Mouse (Mus musculus) frontal cortex, postnatal 25 days (tissue): ENCODE data around the gene Trmt44.
"Not testable (repeated sequence)": the region's sequence is repeated elsewhere in the genome, so short reads cannot be mapped to it uniquely, and the experiment has no call there.

ENCODE experiments used
- DNase-seq, 2 experiments: peaks; one replicate each; pipeline ENCODE4 v3.0.0; 2022; ENCODE audit warnings: low spot score in 2 of 2

Trmt44 gene

GRCm38 (mm10) chr5:35591497-35591896, 16.6 kb upstream of the Trmt44 start:
- no peak for DNase-seq

- not testable (repeated sequence) for DNase-seq
Measured at GRCm38 (mm10) chr5:35584259-35584658, 9.4 kb upstream of the Trmt44 start.

GRCm38 (mm10) chr5:35583221-35583783, 8.4 kb upstream of the Trmt44 start:
- no peak for DNase-seq

- DNase-seq = peak; percentile 92 to 94
Measured at GRCm38 (mm10) chr5:35582445-35583220, 7.8 kb upstream of the Trmt44 start, which contains the start of gene Acox3. Gene Acox3, plus strand, starts transcription at chr5:35583040.

GRCm38 (mm10) chr5:35580156-35580922, 5.5 kb upstream of the Trmt44 start:
- DNase-seq = no peak

GRCm38 (mm10) chr5:35579247-35579893, 4.5 kb upstream of the Trmt44 start:
- DNase-seq = no peak

GRCm38 (mm10) chr5:35578411-35578810, 3.5 kb upstream of the Trmt44 start:
- no peak for DNase-seq

- no peak for DNase-seq
Measured at GRCm38 (mm10) chr5:35576409-35577020, 1.6 kb upstream of the Trmt44 start.

- no peak for DNase-seq
Measured at GRCm38 (mm10) chr5:35571546-35571945, 3.3 kb downstream of the Trmt44 start.

GRCm38 (mm10) chr5:35566632-35567031, 8.2 kb downstream of the Trmt44 start:
- no peak for DNase-seq

- DNase-seq = no peak
Measured at GRCm38 (mm10) chr5:35565217-35565616, 9.7 kb downstream of the Trmt44 start.

- peak; percentile 63 to 67 for DNase-seq
Measured at GRCm38 (mm10) chr5:35563449-35563848, 11.4 kb downstream of the Trmt44 start.

- no peak for DNase-seq
Measured at GRCm38 (mm10) chr5:35562616-35563015, 12.3 kb downstream of the Trmt44 start.

GRCm38 (mm10) chr5:35559447-35559846, 15.4 kb downstream of the Trmt44 start:
- DNase-seq = no peak

- DNase-seq = no peak
Measured at GRCm38 (mm10) chr5:35557946-35558621, 16.8 kb downstream of the Trmt44 start.

GRCm38 (mm10) chr5:35556393-35556792, 18.5 kb downstream of the Trmt44 start:
- DNase-seq = no peak

- DNase-seq = no peak
Measured at GRCm38 (mm10) chr5:35552838-35553539, 21.9 kb downstream of the Trmt44 start.

GRCm38 (mm10) chr5:35551855-35552837, 22.7 kb downstream of the Trmt44 start:
- DNase-seq = no peak

GRCm38 (mm10) chr5:35546127-35546526, 28.7 kb downstream of the Trmt44 start:
- DNase-seq = no peak
